Mouse (Mus musculus): ENCODE measurements at regions not wholly inside any gene's neighbourhood (a gene's known extent, or its start where the extent isn't known, plus 50 kb on each side); places are given as distances from the start of the nearest gene placed in this dataset.

- Histone ChIP-seq H3K4me3 (ENCODE audit: low read depth, low read length) (no peak overlapping the region), H3K4me1 (ENCODE audit: control insufficient read depth, insufficient read depth, insufficient read length, low read length) (no peaks in the 10 kb centered on the region), H3K27me3 (ENCODE audit: control insufficient read depth, insufficient read depth, low read length) (no peaks in the 10 kb centered on the region), H3K27ac (ENCODE audit: insufficient read depth, low read depth, low read length) (no peak overlapping the region), H3K36me3 (ENCODE audit: control insufficient read depth, insufficient read depth, low read length) (no peaks in the 10 kb centered on the region)
- TF ChIP-seq CTCF (IDR thresholded peaks at IDR 0.05; ENCODE audit: extremely low read depth, insufficient read length, insufficient replicate concordance, low read depth, low read length): no peak
- no peak for TF ChIP-seq POLR2A (IDR thresholded peaks at IDR 0.05; ENCODE audit: low read depth, low read length)
- WGBS: 74% methylated on average over 6 of the region's 6 CpGs
These were observed 98.8 kb upstream of the 1700025G04Rik start for GRCm38 (mm10) chr1:152188700-152189099.

GRCm38 (mm10) chr1:152184956-152185355 lies 95.0 kb upstream of the 1700025G04Rik start:
- H3K4me3 ChIP-seq (ENCODE audit: low read depth, low read length): no peak overlapping the region
- no peak overlapping the region for H3K27ac ChIP-seq (ENCODE audit: insufficient read depth, low read depth, low read length)
- no peak for TF ChIP-seq POLR2A (IDR thresholded peaks at IDR 0.05; ENCODE audit: low read depth, low read length)
- no peak for TF ChIP-seq CTCF (IDR thresholded peaks at IDR 0.05; ENCODE audit: extremely low read depth, insufficient read length, insufficient replicate concordance, low read depth, low read length)
- H3K36me3 ChIP-seq (ENCODE audit: control insufficient read depth, insufficient read depth, low read length): no peaks in the 10 kb centered on the region
- 80% methylated on average over 3 of the region's 3 CpGs for WGBS
- no peaks in the 10 kb centered on the region for H3K27me3 ChIP-seq (ENCODE audit: control insufficient read depth, insufficient read depth, low read length)
- no peaks in the 10 kb centered on the region for H3K4me1 ChIP-seq (ENCODE audit: control insufficient read depth, insufficient read depth, insufficient read length, low read length)

GRCm38 (mm10) chr1:152176267-152176970 lies 86.5 kb upstream of the 1700025G04Rik start:
- TF ChIP-seq POLR2A (IDR thresholded peaks at IDR 0.05; ENCODE audit: low read depth, low read length) (no peak), CTCF (IDR thresholded peaks at IDR 0.05; ENCODE audit: extremely low read depth, insufficient read length, insufficient replicate concordance, low read depth, low read length) (no peak)
- Histone ChIP-seq H3K27ac (ENCODE audit: insufficient read depth, low read depth, low read length) (no peak overlapping the region), H3K4me1 (ENCODE audit: control insufficient read depth, insufficient read depth, insufficient read length, low read length) (no peaks in the 10 kb centered on the region), H3K27me3 (ENCODE audit: control insufficient read depth, insufficient read depth, low read length) (no peaks in the 10 kb centered on the region), H3K4me3 (ENCODE audit: low read depth, low read length) (no peak overlapping the region), H3K36me3 (ENCODE audit: control insufficient read depth, insufficient read depth, low read length) (no peaks in the 10 kb centered on the region)
- WGBS: 78% methylated on average over 9 of the region's 9 CpGs

- TF ChIP-seq POLR2A (IDR thresholded peaks at IDR 0.05; ENCODE audit: low read depth, low read length): no peak
- WGBS: 86% methylated on average over 3 of the region's 3 CpGs
- Histone ChIP-seq H3K36me3 (ENCODE audit: control insufficient read depth, insufficient read depth, low read length) (no peaks in the 10 kb centered on the region), H3K4me1 (ENCODE audit: control insufficient read depth, insufficient read depth, insufficient read length, low read length) (no peaks in the 10 kb centered on the region), H3K4me3 (ENCODE audit: low read depth, low read length) (no peak overlapping the region), H3K27ac (ENCODE audit: insufficient read depth, low read depth, low read length) (no peak overlapping the region), H3K27me3 (ENCODE audit: control insufficient read depth, insufficient read depth, low read length) (no peaks in the 10 kb centered on the region)
These were observed 85.8 kb upstream of the 1700025G04Rik start for GRCm38 (mm10) chr1:152175691-152176090.

- no peaks in the 10 kb centered on the region for H3K36me3 ChIP-seq (ENCODE audit: control insufficient read depth, insufficient read depth, low read length)
- H3K27ac ChIP-seq (ENCODE audit: insufficient read depth, low read depth, low read length): no peak overlapping the region
- WGBS: 90% methylated on average over 4 of the region's 4 CpGs
- no peak for TF ChIP-seq CTCF (IDR thresholded peaks at IDR 0.05; ENCODE audit: extremely low read depth, insufficient read length, insufficient replicate concordance, low read depth, low read length)
- no peak for TF ChIP-seq POLR2A (IDR thresholded peaks at IDR 0.05; ENCODE audit: low read depth, low read length)
- no peaks in the 10 kb centered on the region for H3K27me3 ChIP-seq (ENCODE audit: control insufficient read depth, insufficient read depth, low read length)
- no peaks in the 10 kb centered on the region for H3K4me1 ChIP-seq (ENCODE audit: control insufficient read depth, insufficient read depth, insufficient read length, low read length)
- H3K4me3 ChIP-seq (ENCODE audit: low read depth, low read length): no peak overlapping the region
These were observed 84.5 kb upstream of the 1700025G04Rik start for GRCm38 (mm10) chr1:152174464-152174863.

- 82% methylated on average over 16 of the region's 16 CpGs for WGBS
- no peaks in the 10 kb centered on the region for H3K36me3 ChIP-seq (ENCODE audit: control insufficient read depth, insufficient read depth, low read length)
These were observed 81.3 kb upstream of the 1700025G04Rik start for GRCm38 (mm10) chr1:152171034-152171790.

GRCm38 (mm10) chr1:152170583-152170982 lies 80.7 kb upstream of the 1700025G04Rik start:
- WGBS: 84% methylated on average over 8 of the region's 8 CpGs
- no peak overlapping the region for H3K4me3 ChIP-seq (ENCODE audit: low read depth, low read length)
- H3K27ac ChIP-seq (ENCODE audit: insufficient read depth, low read depth, low read length): no peak overlapping the region
- no peaks in the 10 kb centered on the region for H3K27me3 ChIP-seq (ENCODE audit: control insufficient read depth, insufficient read depth, low read length)
- H3K36me3 ChIP-seq (ENCODE audit: control insufficient read depth, insufficient read depth, low read length): no peaks in the 10 kb centered on the region
- no peak for TF ChIP-seq CTCF (IDR thresholded peaks at IDR 0.05; ENCODE audit: extremely low read depth, insufficient read length, insufficient replicate concordance, low read depth, low read length)
- TF ChIP-seq POLR2A (IDR thresholded peaks at IDR 0.05; ENCODE audit: low read depth, low read length): no peak
- no peaks in the 10 kb centered on the region for H3K4me1 ChIP-seq (ENCODE audit: control insufficient read depth, insufficient read depth, insufficient read length, low read length)

More at GRCm38 (mm10) chr1:152171034-152171790, 81.3 kb upstream of the 1700025G04Rik start:
- TF ChIP-seq CTCF (IDR thresholded peaks at IDR 0.05; ENCODE audit: extremely low read depth, insufficient read length, insufficient replicate concordance, low read depth, low read length) (no peak), POLR2A (IDR thresholded peaks at IDR 0.05; ENCODE audit: low read depth, low read length) (no peak)
- Histone ChIP-seq H3K27me3 (ENCODE audit: control insufficient read depth, insufficient read depth, low read length) (no peaks in the 10 kb centered on the region), H3K4me1 (ENCODE audit: control insufficient read depth, insufficient read depth, insufficient read length, low read length) (no peaks in the 10 kb centered on the region), H3K4me3 (ENCODE audit: low read depth, low read length) (no peak overlapping the region), H3K27ac (ENCODE audit: insufficient read depth, low read depth, low read length) (no peak overlapping the region)

Data from small intestine, adult 2 months (tissue).